Mouse (Mus musculus) embryo, embryonic 11.5 days (tissue): ENCODE measurements around the gene Dhtkd1.
"Not testable (repeated sequence)": the region's sequence is repeated elsewhere in the genome, so short reads cannot be mapped to it uniquely, and the experiment has no call there.

Experiments used
- DNase-seq: peaks from one replicate; pipeline ENCODE4 v3.0.0-alpha.2; 2012; ENCODE audit warnings: low read depth, low spot score

The Dhtkd1 gene

GRCm38 (mm10) chr2:5942416-5943032, at the start of gene Dhtkd1:
Gene Dhtkd1, minus strand, starts transcription at chr2:5942792.
- DNase-seq: peak; percentile 45

- DNase-seq: no peak
Measured at GRCm38 (mm10) chr2:5977532-5977931, 34.9 kb upstream of the Dhtkd1 start.

- not testable (repeated sequence) for DNase-seq
Measured at GRCm38 (mm10) chr2:5970629-5971028, 28.0 kb upstream of the Dhtkd1 start.

GRCm38 (mm10) chr2:5965972-5966371, 23.4 kb upstream of the Dhtkd1 start:
- DNase-seq: no peak

- DNase-seq: not testable (repeated sequence)
Measured at GRCm38 (mm10) chr2:5963729-5964128, 21.1 kb upstream of the Dhtkd1 start.

- no peak for DNase-seq
Measured at GRCm38 (mm10) chr2:5962265-5962664, 19.7 kb upstream of the Dhtkd1 start.

GRCm38 (mm10) chr2:5957705-5958104, 15.1 kb upstream of the Dhtkd1 start:
- DNase-seq: no peak

GRCm38 (mm10) chr2:5951621-5952211, 9.1 kb upstream of the Dhtkd1 start:
- peak; percentile 36 for DNase-seq

GRCm38 (mm10) chr2:5950766-5951595, 8.4 kb upstream of the Dhtkd1 start, which contains the start of gene Upf2:
Gene Upf2, plus strand, starts transcription at chr2:5951469.
- DNase-seq: peak; percentile 95

- DNase-seq: no peak
Measured at GRCm38 (mm10) chr2:5950305-5950704, 7.7 kb upstream of the Dhtkd1 start.

GRCm38 (mm10) chr2:5949821-5950220, 7.2 kb upstream of the Dhtkd1 start:
- DNase-seq: not testable (repeated sequence)

- DNase-seq: no peak
Measured at GRCm38 (mm10) chr2:5948964-5949363, 6.4 kb upstream of the Dhtkd1 start.

- DNase-seq: no peak
Measured at GRCm38 (mm10) chr2:5946876-5947275, 4.3 kb upstream of the Dhtkd1 start.

GRCm38 (mm10) chr2:5945629-5946028, 3.0 kb upstream of the Dhtkd1 start:
- no peak for DNase-seq

GRCm38 (mm10) chr2:5943071-5943470, 479 bp upstream of the Dhtkd1 start:
- no peak for DNase-seq

GRCm38 (mm10) chr2:5941861-5942415, 654 bp downstream of the Dhtkd1 start:
- no peak for DNase-seq

- no peak for DNase-seq
Measured at GRCm38 (mm10) chr2:5940936-5941335, 1.7 kb downstream of the Dhtkd1 start.

- no peak for DNase-seq
Measured at GRCm38 (mm10) chr2:5939911-5940310, 2.7 kb downstream of the Dhtkd1 start.

GRCm38 (mm10) chr2:5939319-5939718, 3.3 kb downstream of the Dhtkd1 start:
- no peak for DNase-seq

- no peak for DNase-seq
Measured at GRCm38 (mm10) chr2:5936550-5936949, 6.0 kb downstream of the Dhtkd1 start.

- DNase-seq: no peak
Measured at GRCm38 (mm10) chr2:5936068-5936467, 6.5 kb downstream of the Dhtkd1 start.

GRCm38 (mm10) chr2:5934936-5935335, 7.7 kb downstream of the Dhtkd1 start:
- no peak for DNase-seq
